Mouse (Mus musculus) lung, adult 2 months (tissue): ENCODE measurements at regions not wholly inside any gene's neighbourhood (a gene's known extent, or its start where the extent isn't known, plus 50 kb on each side); places are given as distances from the start of the nearest gene placed in this dataset.

ENCODE experiments used
- CTCF ChIP-seq: fragments of 200-500 bp; IDR thresholded peaks from 2 replicates; pipeline ENCODE4 v1.5.1; 2011; ENCODE audit warnings: mild to moderate bottlenecking, low read length, control low read depth; ENCODE audit not compliant: insufficient read depth
- POLR2A ChIP-seq: fragments of 200-500 bp; IDR thresholded peaks from 2 replicates; pipeline ENCODE4 v1.6.1; 2011; ENCODE audit warnings: low read depth, mild to moderate bottlenecking, control low read depth, low read length, borderline replicate concordance; ENCODE audit errors: extremely low read depth

DNA sequence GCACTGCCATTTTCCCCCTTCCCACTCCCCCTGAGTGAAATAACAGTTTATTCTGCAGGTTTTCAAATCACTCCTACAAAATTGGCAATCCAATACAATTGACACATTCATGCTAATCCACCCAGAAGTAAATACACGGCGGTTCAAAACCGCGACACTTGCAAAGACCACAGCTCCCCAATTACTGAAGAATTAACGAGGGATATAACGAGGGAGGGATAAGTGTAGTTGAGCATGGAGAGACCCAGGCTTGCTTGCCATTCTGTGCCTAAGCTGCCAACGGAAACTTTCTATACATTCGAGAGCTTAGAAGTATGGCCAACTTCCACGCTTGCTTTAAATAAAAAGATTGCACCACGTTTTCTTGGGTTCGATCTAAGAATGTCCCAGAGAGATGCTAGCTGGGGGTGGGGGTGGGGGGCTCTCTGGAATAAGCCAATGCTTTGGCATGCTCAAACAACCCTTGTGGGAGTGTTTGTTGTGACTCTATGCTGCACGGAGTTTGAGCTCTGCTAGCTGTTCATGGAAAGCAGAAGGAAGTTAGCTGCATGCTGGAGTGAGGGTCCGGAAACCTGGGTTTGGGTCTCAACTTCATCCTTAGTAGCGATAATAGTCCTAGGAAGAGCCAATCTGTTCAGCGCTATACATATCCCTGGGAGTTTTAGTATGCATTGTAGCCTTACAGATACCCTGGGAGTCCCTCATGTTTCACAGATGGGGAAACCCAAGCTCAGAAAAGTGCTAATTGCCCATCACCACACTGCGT is 98.9 kb upstream of the Nrbf2 start:
- TF ChIP-seq CTCF (no peak), POLR2A (no peak)
